8 mouse cellular contexts compared by ENCODE assay signal in genomic region chr15:80801597-80801996, GRCm38 (mm10).
DNase-seq lines count a peak whose midpoint lies in the region; ATAC-seq and TF ChIP-seq lines count a peak whose summit lies in the region.
"Had no signal": no experiment of that assay in that cellular context is flagged by ENCODE, and none has a peak within 500 bp of the region (broad histone marks: within the 10 kb centered on the region; RNA-seq: fewer than 3 reads in every experiment).

No protein-coding gene starts in this region.

- TF ChIP-seq CTCF in stomach, postnatal 0 days (IDR thresholded peaks at IDR 0.05; ENCODE audit: low read depth), result no peak
- no peak for TF ChIP-seq CTCF in liver, postnatal 0 days (IDR thresholded peaks at IDR 0.05; ENCODE audit: low read depth)

- H3K4me1 ChIP-seq in stomach, embryonic 14.5 days (ENCODE audit: control insufficient read depth, insufficient read depth, low read length), result peaks cover 28% of the 10 kb centered on the region
- H3K4me1 ChIP-seq in stomach, postnatal 0 days (replicated peaks; ENCODE audit: control insufficient read depth, insufficient read depth), result peaks cover 4% of the 10 kb centered on the region; the same call in 1 of the 2 replicates
- peaks cover 47% of the 10 kb centered on the region for H3K4me1 ChIP-seq in hindbrain, embryonic 10.5 days (replicated peaks)
- peaks cover 34% of the 10 kb centered on the region for H3K4me1 ChIP-seq in liver, postnatal 0 days (ENCODE audit: insufficient read depth)

- H3K27me3 ChIP-seq in stomach, embryonic 14.5 days (ENCODE audit: control insufficient read depth, insufficient read depth, low read length), result no peaks in the 10 kb centered on the region
- no peaks in the 10 kb centered on the region for H3K27me3 ChIP-seq in stomach, postnatal 0 days (ENCODE audit: control insufficient read depth, insufficient read depth, low read length)
- no peaks in the 10 kb centered on the region for H3K27me3 ChIP-seq in hindbrain, embryonic 10.5 days (ENCODE audit: insufficient read depth, poor library complexity, severe bottlenecking)
- H3K27me3 ChIP-seq in liver, postnatal 0 days (ENCODE audit: insufficient read depth, low read length), result no peaks in the 10 kb centered on the region

- ATAC-seq in stomach, embryonic 14.5 days (ENCODE audit: insufficient number of reproducible peaks, insufficient read depth, low FRiP score, low read depth), result no peak
- no peak for ATAC-seq in stomach, postnatal 0 days (ENCODE audit: low FRiP score, low TSS enrichment)
- ATAC-seq in liver, postnatal 0 days, result peak; percentile 4

- H3K27ac ChIP-seq in stomach, embryonic 14.5 days (ENCODE audit: low read length), result no peak overlapping the region
- H3K27ac ChIP-seq in stomach, postnatal 0 days (replicated peaks), result no peak overlapping the region
- no peak overlapping the region for H3K27ac ChIP-seq in hindbrain, embryonic 10.5 days
- peak overlapping the region; percentile 83 for H3K27ac ChIP-seq in liver, postnatal 0 days (ENCODE audit: low read depth)

- TF ChIP-seq EP300 in stomach, postnatal 0 days (optimal IDR thresholded peaks at IDR 0.05), result no peak
- peak; percentile 90 for TF ChIP-seq EP300 in liver, postnatal 0 days (IDR thresholded peaks at IDR 0.05; ENCODE audit: low read depth)

- no peak overlapping the region for H3K9ac ChIP-seq in stomach, embryonic 14.5 days (replicated peaks; ENCODE audit: low read depth, low read length)
- H3K9ac ChIP-seq in stomach, postnatal 0 days (ENCODE audit: low read length), result no peak overlapping the region
- no peak overlapping the region for H3K9ac ChIP-seq in liver, postnatal 0 days (replicated peaks)

- 21% methylated on average over 1 of the region's 1 CpGs for WGBS in stomach, embryonic 14.5 days
- WGBS in stomach, postnatal 0 days, result 21% methylated on average over 1 of the region's 1 CpGs
- WGBS in hindbrain, embryonic 10.5 days, result 63% methylated on average over 1 of the region's 1 CpGs
- WGBS in liver, postnatal 0 days (ENCODE audit: insufficient replicate concordance), result 33% methylated on average over 1 of the region's 1 CpGs

- H3K4me3 ChIP-seq in stomach, embryonic 14.5 days (ENCODE audit: low read depth, low read length), result no peak overlapping the region
- H3K4me3 ChIP-seq in stomach, postnatal 0 days (ENCODE audit: low read depth, low read length), result no peak overlapping the region
- H3K4me3 ChIP-seq in hindbrain, embryonic 10.5 days, result peak overlapping the region; percentile 70
- peak overlapping the region; percentile 62 for H3K4me3 ChIP-seq in liver, postnatal 0 days (ENCODE audit: low read depth, low read length)

- no peaks in the 10 kb centered on the region for H3K36me3 ChIP-seq in stomach, embryonic 14.5 days (ENCODE audit: control insufficient read depth, insufficient read depth, low read length)
- H3K36me3 ChIP-seq in stomach, postnatal 0 days (ENCODE audit: control insufficient read depth, insufficient read depth, low read length), result no peaks in the 10 kb centered on the region
- H3K36me3 ChIP-seq in hindbrain, embryonic 10.5 days, result no peaks in the 10 kb centered on the region
- no peaks in the 10 kb centered on the region for H3K36me3 ChIP-seq in liver, postnatal 0 days (replicated peaks; ENCODE audit: insufficient read depth, low read length)

- 0 out of 2 replicates have a peak overlapping the region, but pooled peaks have one; percentile 70 for H3K4me2 ChIP-seq in stomach, embryonic 14.5 days (replicated peaks; ENCODE audit: low read depth, low read length)
- H3K4me2 ChIP-seq in stomach, postnatal 0 days (replicated peaks; ENCODE audit: low read depth), result no peak overlapping the region; the same call in 1 of the 2 replicates
- H3K4me2 ChIP-seq in liver, postnatal 0 days (ENCODE audit: low read depth, low read length), result peak overlapping the region; percentile 79

- no peaks in the 10 kb centered on the region for H3K9me3 ChIP-seq in stomach, embryonic 14.5 days (ENCODE audit: control insufficient read depth, low read depth, low read length)
- H3K9me3 ChIP-seq in stomach, postnatal 0 days (ENCODE audit: control insufficient read depth, low read length), result no peaks in the 10 kb centered on the region
- H3K9me3 ChIP-seq in hindbrain, embryonic 10.5 days, result no peaks in the 10 kb centered on the region
- no peaks in the 10 kb centered on the region for H3K9me3 ChIP-seq in liver, postnatal 0 days (ENCODE audit: low read length)

- no peak for DNase-seq in stomach, postnatal 0 days (ENCODE audit: low spot score)
- no peak for DNase-seq in hindbrain, embryonic 10.5 days (ENCODE audit: low spot score)
- DNase-seq in liver, postnatal 0 days, result no peak
- no peak for DNase-seq in T-cell, adult 2 months (ENCODE audit: low spot score)
- no peak for DNase-seq in spleen, postnatal 10 days (ENCODE audit: low spot score in 2 of 2)
- DNase-seq in thymus, postnatal 14 days, result no peak
- DNase-seq: layer of hippocampus, adult 9-11 months had no signal

Comparison
In these comparisons a context has a peak if more than half of its experiments do, and no peak if none do; other contexts are left out.
1. H3K4me3 ChIP-seq: peak in hindbrain, embryonic 10.5 days (single experiment) and liver, postnatal 0 days (single experiment); none in stomach, embryonic 14.5 days (single experiment) and stomach, postnatal 0 days (single experiment).